Mouse (Mus musculus) T-helper 1 cell (primary cell): Measurements from ENCODE around the gene Wdr44.
"Not testable (repeated sequence)": the region's sequence is repeated elsewhere in the genome, so short reads cannot be mapped to it uniquely, and the experiment has no call there.

Experiments used
- in situ Hi-C: fragments of 300-600 bp; cut with MboI, MseI; formaldehyde crosslinking; loops from one replicate; pipeline ENCODE4 v1.15.1; 2025; ENCODE audit warnings: high pct_unique_total_duplicates

Gene Wdr44

GRCm38 (mm10) chrX:23692722-23693442 lies at the start of gene Wdr44:
TSS of gene Wdr44 (plus strand) at chrX:23693051.
- in situ Hi-C loops, result no loop called here

GRCm38 (mm10) chrX:23648371-23648770 lies 44.5 kb upstream of the Wdr44 start:
- in situ Hi-C loops, result no loop called here

GRCm38 (mm10) chrX:23662216-23662615 lies 30.6 kb upstream of the Wdr44 start:
- in situ Hi-C loops, result no loop called here

GRCm38 (mm10) chrX:23673193-23673592 lies 19.7 kb upstream of the Wdr44 start:
- in situ Hi-C loops, result no loop called here

GRCm38 (mm10) chrX:23675450-23675849 lies 17.4 kb upstream of the Wdr44 start:
- in situ Hi-C loops, result no loop called here

GRCm38 (mm10) chrX:23676583-23676982 lies 16.3 kb upstream of the Wdr44 start:
- in situ Hi-C loops, result no loop called here

GRCm38 (mm10) chrX:23677511-23677910 lies 15.3 kb upstream of the Wdr44 start:
- in situ Hi-C loops, result no loop called here

- in situ Hi-C loops, result no loop called here
Observed at GRCm38 (mm10) chrX:23692336-23692721, 522 bp upstream of the Wdr44 start.

GRCm38 (mm10) chrX:23693443-23694400 lies 871 bp downstream of the Wdr44 start:
- in situ Hi-C loops, result no loop called here

- in situ Hi-C loops, result no loop called here
Observed at GRCm38 (mm10) chrX:23694588-23694987, 1.7 kb downstream of the Wdr44 start.

GRCm38 (mm10) chrX:23695109-23695508 lies 2.3 kb downstream of the Wdr44 start:
- in situ Hi-C loops, result no loop called here

- in situ Hi-C loops, result no loop called here
Observed at GRCm38 (mm10) chrX:23697346-23697745, 4.5 kb downstream of the Wdr44 start.

- in situ Hi-C loops, result no loop called here
Observed at GRCm38 (mm10) chrX:23699023-23699422, 6.2 kb downstream of the Wdr44 start.

GRCm38 (mm10) chrX:23717247-23717646 lies 24.4 kb downstream of the Wdr44 start:
- in situ Hi-C loops, result no loop called here

- in situ Hi-C loops, result no loop called here
Observed at GRCm38 (mm10) chrX:23727463-23727862, 34.6 kb downstream of the Wdr44 start.

GRCm38 (mm10) chrX:23754671-23755070 lies 61.8 kb downstream of the Wdr44 start:
- in situ Hi-C loops, result no loop called here

- in situ Hi-C loops, result no loop called here
Observed at GRCm38 (mm10) chrX:23767849-23768248, 75.0 kb downstream of the Wdr44 start.

- in situ Hi-C loops, result no loop called here
Observed at GRCm38 (mm10) chrX:23807125-23807524, 114.3 kb downstream of the Wdr44 start.

GRCm38 (mm10) chrX:23810365-23810764 lies 117.5 kb downstream of the Wdr44 start:
- in situ Hi-C loops, result no loop called here

- in situ Hi-C loops, result not testable (repeated sequence)
Observed at GRCm38 (mm10) chrX:23813287-23813686, 120.4 kb downstream of the Wdr44 start.

- in situ Hi-C loops, result not testable (repeated sequence)
Observed at GRCm38 (mm10) chrX:23822885-23823284, 130.0 kb downstream of the Wdr44 start.

GRCm38 (mm10) chrX:23823398-23824023 lies 130.7 kb downstream of the Wdr44 start:
- in situ Hi-C loops, result no loop called here
